Mouse (Mus musculus): ENCODE results near the gene Fgf22. TPM values are rescaled to one million over a fixed set of nuclear protein-coding genes. Genes with fewer than 3 reads are reported as not detected.

Gene Fgf22
- total RNA-seq, 4 experiments from 2014 or later: 0.38 to 1.2 (median 1.1) TPM; not detected in 1

DNA sequence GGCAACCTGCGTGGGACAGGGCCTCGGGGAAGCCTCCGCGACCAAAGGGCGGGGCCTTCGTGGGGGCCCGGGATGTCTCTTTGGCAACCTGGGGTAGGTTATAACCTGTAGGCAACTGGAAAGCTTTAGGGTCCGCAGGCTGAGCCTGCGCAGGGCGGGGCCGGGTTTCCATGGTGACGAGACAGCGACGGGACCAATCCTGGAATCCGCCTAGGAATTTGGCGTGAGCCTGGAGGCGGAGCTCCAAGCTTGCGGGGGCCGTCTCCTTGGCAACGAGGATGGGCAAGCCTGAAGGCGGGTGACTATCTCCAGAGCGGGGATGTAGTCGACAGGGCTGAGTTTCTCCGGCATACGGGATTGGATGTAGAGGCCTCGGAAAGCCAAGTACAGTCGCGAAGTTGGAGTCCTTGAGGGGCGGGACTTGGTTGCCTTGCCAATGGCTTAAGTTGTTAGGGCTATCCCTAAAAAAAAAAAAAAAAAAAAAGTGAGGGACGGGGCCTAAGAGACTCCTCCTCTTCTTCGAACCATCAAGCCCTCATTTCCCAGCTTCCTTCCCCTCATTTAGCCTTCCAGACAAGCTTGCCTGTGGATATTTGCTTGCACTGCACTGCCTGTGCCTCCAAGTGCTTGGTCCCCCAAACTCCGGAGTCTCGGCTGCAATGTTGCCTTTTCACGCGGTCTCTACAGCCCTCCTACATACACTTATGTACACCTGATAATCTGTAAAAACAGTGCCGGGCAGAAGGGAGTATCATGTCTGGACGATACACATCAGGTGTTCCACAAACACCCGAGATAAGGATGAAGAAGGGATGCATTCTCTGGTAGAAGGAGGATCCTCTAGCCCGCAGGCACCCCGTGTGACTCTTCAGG, 12.7 kb downstream of the Fgf22 start:
- DNase-seq: peak; percentile 92

GRCm38 (mm10) chr10:79768400-79768799, 13.5 kb downstream of the Fgf22 start:
- DNase-seq: no peak

GRCm38 (mm10) chr10:79769329-79769728, 14.5 kb downstream of the Fgf22 start:
- no peak for DNase-seq

DNA sequence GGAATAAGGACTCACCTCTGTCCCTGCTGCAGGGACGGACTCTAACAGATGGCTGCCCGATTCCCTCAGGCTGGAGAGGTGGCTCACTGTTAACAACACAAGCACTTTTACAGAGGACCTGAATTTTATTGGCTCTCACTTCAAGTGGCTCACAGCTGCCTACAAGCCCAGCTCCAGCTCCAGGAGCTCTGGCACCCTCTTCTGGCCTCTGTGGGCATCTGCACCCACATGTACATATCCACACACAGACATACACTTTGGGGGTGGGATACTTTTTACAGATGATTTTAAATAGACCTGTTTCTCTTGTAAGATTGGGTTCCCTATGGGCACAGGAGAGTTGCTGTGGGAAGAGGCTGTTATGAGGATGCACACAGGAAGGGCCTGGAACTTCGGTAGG, 17.4 kb downstream of the Fgf22 start:
- no peak for DNase-seq

- no peak for DNase-seq
Observed at GRCm38 (mm10) chr10:79773208-79773607, 18.3 kb downstream of the Fgf22 start.

DNA sequence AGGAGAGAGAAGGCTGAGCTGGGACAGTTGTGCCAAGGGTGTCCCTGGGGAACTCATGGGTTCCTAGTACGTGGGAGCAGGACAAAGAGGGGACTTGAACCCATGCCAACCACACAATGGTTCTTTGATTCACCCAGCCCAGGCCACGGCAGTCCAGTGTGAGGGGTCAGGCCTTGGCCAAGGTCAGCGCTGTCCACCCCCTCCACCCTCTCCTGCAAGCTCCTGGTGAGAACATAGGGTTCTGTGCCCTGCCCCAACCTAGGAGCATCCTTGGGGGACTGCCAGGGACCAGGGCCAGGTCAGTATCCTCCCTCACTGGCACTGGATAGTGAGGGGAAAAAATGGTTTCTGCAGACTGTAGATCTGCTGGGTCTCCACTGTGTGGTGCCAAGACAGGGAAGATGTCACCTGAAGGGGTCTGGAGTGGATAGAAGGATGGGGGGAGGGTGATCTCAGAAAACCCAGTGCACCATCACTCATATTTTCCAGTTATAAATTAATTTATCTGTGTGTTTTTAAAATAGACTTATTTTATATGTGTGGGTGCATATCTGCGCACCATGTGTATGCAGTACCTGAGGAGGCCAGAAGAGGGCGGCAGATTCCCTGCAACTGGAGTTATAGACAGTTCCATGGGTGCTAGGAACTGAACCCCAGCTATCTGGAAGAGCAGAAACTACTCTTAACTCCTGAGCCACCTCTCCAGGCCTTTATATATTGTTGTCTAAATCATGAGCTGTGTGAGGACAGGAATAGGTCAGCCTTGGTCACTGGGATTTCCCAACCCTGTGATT, 19.8 kb downstream of the Fgf22 start:
- DNase-seq: no peak

GRCm38 (mm10) chr10:79777103-79777531, 22.2 kb downstream of the Fgf22 start, which contains the start of gene Fstl3:
Gene Fstl3, plus strand, starts transcription at chr10:79777272.
- DNase-seq: no peak

DNA sequence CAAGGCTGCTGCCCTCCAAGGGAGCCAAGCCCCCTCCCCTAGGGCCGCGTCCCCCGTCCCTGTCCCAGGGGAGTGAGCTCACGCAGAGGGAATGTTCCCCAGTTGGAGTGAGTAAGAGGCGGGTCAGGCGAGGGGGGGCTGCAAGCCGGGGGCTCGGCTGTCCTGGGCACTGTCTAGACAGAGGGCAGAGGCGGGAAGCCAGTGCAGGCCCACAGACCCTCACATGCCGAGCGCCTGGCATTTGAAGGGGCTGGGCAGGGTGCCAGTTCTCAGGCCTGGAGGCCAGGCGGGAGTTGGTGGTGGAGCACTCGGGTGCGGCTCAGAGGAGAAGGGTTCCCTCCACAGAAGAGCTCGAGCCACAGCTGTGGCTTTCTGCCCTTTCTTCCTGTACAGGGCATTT, 23.1 kb downstream of the Fgf22 start:
- no peak for DNase-seq

- DNase-seq: no peak
Observed at GRCm38 (mm10) chr10:79779193-79779592, 24.3 kb downstream of the Fgf22 start.

DNA sequence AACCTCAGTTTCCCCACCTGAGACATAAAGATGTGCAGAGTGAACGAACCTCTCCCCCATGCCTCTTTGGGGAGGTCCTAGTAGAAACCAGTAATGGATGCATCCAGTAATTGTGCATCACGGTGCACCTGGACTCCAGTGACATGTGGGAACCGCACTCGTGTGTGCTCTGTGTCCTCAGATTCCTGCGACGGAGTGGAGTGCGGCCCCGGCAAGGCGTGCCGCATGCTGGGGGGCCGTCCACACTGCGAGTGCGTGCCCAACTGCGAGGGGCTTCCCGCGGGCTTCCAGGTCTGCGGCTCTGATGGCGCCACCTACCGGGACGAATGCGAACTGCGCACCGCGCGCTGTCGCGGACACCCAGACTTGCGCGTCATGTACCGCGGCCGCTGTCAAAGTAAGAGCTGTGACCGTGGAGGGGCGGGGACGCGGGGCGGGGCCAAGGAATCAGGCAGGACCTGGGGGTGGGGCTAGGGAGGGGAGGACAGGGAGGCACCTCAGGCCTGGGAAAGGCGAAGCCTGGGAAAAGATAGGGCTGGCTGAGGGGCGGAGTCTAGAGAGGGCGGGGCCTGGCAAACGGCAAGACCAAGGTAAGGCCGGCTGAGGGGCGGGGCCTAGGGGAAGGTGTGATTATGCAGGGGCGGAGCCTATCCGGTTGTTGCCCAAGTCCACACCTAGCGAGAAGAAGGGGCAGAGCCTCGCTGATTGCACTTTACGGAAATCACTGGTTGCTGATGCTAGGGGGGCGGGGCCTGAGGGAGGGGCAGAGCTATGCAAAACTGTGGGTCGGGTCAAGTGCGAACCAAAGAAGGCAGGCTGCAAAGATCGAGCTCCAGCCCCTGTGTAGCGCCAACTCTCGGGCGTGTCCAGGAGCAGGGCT, 25.1 kb downstream of the Fgf22 start:
- peak; percentile 97 for DNase-seq

DNA sequence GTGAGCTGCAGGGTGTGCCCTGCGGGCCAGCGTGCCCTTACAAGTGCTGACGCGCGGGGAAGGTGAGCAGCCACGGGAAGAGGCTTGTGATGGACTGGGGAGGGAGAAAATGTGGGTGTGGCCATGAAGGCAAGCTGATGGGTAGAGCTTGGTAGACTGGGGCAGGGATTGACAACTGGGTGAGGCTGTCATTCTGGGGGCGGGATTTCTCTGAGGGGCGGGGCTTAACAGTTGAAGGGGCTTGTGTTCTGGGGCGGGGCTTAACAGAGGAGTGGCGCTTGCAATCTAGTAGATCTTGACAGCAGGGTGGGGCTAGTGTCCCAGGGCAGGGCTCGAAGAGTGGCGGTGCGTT, 25.8 kb downstream of the Fgf22 start:
- DNase-seq: no peak

GRCm38 (mm10) chr10:79781139-79781538, 26.3 kb downstream of the Fgf22 start:
- DNase-seq: no peak

DNA sequence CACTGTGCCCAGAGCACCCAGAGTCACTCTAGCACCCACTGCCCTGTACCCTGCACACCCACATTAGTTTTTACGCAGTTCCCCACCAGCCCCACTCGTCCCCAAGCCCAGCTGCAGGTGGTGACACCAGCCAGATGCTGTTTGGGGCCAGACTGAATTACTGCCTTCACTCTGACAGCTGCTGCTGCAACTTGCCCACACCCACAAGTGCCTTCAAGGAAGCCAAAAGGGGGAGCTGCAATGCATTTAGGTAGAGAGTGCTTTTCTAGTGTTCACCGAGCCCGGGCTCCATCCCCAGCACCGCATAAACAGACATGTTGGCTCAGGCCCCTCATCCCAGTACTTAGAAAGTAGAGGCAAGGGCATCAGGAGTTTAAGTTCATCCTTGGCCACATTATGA, 27.1 kb downstream of the Fgf22 start:
- no peak for DNase-seq

- no peak for DNase-seq
Observed at GRCm38 (mm10) chr10:79783050-79783449, 28.2 kb downstream of the Fgf22 start.

DNA sequence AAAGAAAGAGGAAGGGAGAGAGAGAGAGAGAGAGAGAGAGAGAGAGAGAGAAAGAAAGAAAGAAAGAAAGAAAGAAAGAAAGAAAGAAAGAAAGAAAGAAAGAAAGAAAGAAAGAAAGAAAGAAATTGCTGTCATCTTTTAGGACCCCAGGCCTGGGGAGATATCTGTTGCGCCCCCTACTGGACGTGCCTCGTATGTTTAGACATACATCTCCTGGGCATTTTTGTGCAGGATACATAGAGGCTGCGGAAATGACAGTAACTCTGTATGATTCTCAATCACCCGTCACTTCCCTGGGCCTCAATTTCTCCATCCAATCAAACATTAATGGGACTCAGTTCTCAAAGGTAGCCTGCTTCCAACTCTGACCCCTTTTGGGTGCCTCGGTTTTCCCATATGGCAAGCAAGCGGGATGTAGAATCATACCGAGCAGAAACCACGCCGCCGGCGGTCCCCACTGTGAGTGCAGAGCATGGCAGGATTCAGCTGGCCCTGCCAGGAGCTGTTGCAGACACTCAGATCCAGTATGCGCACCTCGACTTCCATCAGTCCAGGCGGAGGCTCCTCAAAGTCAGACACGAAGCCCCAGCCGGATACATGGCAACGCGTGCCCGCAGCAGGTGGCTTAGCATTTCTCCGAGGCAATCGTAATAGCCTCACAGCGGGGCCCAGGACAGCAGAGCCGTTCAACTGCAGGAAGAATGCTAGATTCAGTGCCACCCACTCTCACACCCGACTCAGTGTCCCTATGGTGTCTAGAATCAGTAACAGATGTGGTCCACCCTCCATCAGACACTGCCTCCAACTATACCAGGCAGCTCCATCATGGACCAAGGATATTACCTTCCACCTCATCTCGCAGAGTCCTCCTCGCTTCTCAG, 29.3 kb downstream of the Fgf22 start:
- DNase-seq: no peak

GRCm38 (mm10) chr10:79788386-79789158, 33.7 kb downstream of the Fgf22 start:
- DNase-seq: no peak

GRCm38 (mm10) chr10:79789581-79789980, 34.7 kb downstream of the Fgf22 start:
- DNase-seq: no peak

DNA sequence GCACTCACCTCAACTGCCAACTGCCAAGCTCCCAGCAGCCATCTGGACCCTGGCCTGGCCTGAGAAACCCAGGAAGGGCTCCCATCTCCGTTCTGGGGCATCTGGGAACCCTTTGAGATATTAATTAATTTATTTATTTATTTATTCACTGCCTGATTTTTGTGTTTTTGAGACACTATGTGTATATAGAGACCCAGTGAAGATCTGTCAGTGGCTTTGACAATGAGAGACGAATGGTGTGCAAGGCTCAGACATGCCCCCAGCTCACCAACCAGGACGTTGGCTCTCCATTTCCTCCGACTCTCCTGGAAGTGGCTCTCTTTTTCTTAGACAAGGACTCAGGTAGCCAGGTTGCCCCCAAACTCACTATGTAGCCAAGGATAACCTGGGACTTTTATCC, 36.0 kb downstream of the Fgf22 start, which contains the start of gene Prss57:
Prss57 (minus strand) TSS at position 101 of the 400 bp plus-strand sequence.
- no peak for DNase-seq

GRCm38 (mm10) chr10:79792339-79793040, 37.6 kb downstream of the Fgf22 start:
- no peak for DNase-seq

Data from adrenal gland, adult 8-10 months (tissue).